Mouse (Mus musculus) heart, postnatal 25 days (tissue): ENCODE results near the gene Vwf. TPM values are rescaled to one million over a fixed set of nuclear protein-coding genes. Genes with fewer than 3 reads are reported as not detected.

Experiments used
- DNase-seq: peaks from one replicate; pipeline ENCODE4 v3.0.0; 2022; ENCODE audit warnings: low spot score
- intact Hi-C: fragments of 180-260 bp; cut with DNase I; formaldehyde crosslinking; loops from one replicate; pipeline ENCODE4 v1.15.1; 2025
- total RNA-seq, 2 experiments: library from RNA; stranded (reverse); gene quantifications; 2 replicates each; pipeline ENCODE4 v1.2.3; 2021

Gene Vwf
- total RNA-seq, 2 experiments from 2014 or later: 104 to 114 TPM

DNA sequence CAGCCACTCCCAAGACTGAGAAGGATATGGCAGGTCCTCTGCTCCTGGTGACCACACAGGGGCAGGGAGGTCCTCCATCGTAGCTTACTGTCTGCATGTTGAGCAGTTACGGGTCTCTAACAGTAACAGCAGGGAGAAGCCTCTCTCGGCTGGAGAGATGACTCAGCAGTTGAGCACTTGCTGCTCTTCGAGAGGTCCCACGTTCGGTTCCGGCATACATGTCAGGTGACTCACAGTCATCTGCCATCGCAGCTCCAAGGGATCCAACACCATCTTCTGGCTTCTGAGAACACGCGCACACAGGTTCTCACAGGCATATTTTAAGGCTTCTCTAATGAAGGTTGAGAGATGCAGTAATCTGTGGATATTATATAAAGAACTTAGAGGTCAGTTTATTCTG, 6.4 kb upstream of the Vwf start:
- no peak for DNase-seq
- intact Hi-C loops: no loop called here

DNA sequence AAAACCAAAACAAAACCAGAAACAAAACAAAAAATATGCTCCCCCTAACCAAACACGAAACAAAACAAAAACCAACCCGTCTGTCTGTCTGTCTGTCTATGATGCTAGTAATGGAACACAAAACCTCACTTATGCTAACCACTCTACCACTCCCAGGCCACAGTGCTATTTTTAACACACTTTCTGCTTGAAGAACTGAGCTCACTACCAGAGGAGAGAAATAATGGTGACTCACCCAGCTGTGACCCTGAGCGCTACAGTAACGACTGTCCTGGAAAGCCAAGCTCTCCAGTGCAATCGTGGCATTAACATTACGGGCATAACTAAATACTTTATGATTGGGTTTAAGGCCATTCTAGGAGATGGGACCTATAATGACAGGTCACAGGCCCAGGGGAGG, 5.7 kb upstream of the Vwf start:
- DNase-seq: no peak
- intact Hi-C loops: no loop called here

DNA sequence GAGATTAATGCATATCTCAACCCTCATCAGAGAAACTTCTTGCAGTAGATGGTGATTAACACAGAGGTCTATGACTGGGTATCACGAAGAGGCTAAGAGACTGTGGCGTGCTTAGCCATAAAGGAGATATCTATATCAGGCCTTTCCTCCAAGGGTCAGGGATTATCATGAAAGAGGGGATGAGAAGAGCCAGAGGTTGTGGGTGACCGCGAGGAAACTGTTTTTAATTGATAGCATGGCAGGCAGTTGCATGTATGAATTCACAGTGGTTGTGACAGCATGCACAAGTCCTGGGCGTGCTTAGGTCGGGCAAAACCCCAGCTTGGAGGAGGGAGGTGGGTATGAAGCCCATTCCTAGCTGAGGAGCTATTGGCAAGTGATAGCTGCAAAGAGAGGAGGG, 5.3 kb upstream of the Vwf start:
- intact Hi-C loops: no loop called here
- DNase-seq: no peak

DNA sequence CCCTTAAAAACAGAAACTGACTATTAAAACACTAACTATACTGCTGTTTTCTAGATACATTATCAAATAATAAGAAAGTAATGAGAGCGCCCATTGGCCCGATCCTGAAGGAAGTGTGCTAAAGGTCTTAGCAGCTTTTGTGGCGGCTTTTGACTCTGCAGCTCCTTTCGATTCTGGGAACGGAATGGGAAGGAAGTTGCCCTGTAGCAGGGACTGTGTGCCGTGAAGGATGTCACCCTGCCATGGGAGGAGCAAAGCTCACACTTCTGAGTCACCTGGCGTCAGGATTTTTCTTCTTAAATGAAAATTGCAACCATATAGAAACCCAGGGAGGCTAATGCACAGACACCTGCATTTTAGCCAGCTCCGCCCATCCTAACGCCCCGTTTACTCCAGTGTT, 1.8 kb downstream of the Vwf start:
- no peak for DNase-seq
- intact Hi-C loops: no loop called here

DNA sequence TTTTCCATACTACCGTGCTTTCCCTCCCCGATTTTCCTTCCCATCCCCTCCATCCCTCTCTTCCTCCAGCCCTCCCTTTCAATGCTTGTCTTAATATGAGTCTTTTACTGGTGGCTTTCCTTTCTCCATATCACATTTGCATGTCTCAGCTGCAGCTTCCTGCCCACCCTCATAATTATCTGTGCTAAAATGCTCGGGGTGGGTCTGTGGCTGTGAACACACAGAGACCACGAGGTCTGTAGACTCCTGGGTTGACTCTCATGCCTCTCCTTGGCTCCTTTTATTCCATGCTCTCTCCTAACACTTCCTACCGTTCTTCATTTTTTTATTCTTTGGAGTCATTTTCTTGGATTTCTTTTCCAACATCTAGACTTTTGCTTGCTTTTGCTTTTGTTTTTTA, 3.6 kb downstream of the Vwf start:
- intact Hi-C loops: no loop called here
- no peak for DNase-seq

DNA sequence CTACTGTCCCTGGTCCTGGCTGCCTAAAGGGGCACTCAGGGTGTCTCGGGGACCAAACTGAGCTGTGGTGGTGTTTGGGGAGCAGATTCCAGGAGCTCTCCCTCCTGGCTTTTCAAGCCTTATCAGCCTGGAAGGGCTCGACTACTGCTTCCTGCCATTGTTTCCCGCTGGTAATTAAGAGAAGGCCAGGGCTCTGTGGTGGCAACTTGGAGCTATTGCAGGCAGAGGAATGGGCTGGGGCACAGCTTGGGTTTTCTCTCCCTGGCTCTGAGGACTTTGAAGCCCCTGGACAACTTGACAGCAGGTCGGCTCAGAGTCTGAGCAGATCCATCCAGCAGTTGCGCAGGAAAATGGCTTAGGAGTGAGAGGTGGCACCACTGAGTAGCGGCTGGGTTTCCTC, 6.2 kb downstream of the Vwf start:
- no peak for DNase-seq
- intact Hi-C loops: no loop called here

DNA sequence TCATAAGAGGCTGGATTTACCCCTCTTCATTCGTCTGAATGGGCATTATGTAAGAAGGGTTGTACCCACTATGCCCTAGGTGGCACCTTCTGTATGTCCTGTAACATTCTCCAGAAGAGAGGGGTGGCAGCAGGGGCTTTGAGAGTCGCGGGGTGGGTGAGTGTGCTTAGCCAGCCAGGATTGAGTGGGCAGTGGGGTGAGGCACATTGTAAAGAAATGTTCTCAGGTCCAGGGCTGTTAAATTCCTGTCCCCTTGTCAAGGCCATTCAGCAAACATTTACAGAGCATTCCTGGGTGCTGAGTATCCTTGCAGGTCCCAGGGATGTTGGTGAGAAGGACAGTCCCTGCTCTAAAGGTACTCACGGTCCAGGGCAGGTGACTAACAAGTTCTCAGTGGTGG, 7.0 kb downstream of the Vwf start:
- DNase-seq: no peak
- intact Hi-C loops: no loop called here

DNA sequence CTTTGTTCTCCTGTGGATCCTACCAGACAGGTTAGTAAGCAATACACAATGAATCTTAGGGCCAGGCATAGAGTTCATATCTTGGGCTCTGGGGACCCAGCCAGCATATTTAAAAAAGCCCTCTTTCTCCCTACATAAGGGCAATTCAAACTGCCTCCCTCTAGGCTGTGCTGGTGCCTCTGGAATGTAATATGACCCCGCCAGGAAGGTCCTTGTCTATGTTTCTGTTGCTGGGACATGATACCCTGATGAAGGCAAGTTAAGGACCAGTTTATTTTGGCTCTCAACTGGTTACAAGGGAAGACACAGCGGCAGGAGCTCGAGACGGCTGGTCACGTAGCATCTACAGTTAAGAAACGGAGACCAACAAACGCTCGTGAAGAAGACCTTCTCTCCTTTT, 12.3 kb downstream of the Vwf start:
- no peak for DNase-seq
- intact Hi-C loops: no loop called here

DNA sequence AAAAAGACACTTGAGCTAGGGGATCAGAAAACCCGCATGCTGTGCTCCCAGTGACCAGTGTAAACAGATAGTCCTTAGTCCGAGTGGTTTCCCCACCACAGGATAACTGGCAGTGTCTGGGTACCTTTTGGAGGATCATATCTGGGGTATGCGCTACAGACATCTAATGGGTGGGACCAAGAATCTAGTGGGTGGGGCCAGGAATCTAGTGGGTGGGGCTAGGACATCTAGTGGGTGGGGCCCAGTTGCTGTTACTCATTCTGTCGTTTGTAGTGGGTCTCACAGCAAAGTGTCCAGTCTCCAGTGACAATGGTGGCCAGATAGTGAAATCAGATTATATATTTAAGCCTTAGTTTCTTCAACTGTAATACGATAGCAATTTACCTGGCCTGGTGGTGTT, 14.5 kb downstream of the Vwf start:
- intact Hi-C loops: no loop called here
- DNase-seq: no peak

DNA sequence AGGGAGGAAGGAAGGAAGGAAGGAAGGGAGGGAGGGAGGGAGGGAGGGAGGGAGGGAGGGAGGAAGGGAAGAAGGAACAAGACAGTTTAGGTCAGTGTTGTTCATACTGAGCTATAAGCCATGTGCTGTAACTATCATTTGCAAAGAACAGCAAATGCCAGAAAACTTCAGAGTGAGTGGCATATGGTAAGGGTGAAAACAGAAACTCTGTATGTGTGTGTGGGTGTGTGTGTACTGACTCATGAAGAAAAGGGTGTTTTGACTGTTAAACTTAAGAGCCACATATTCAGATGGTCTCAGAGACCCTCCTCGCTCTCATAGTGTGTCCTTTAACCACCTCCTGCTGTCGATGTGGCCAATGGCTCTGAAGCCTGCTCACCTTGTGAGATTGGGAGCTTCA, 14.9 kb downstream of the Vwf start:
- intact Hi-C loops: no loop called here
- DNase-seq: no peak

DNA sequence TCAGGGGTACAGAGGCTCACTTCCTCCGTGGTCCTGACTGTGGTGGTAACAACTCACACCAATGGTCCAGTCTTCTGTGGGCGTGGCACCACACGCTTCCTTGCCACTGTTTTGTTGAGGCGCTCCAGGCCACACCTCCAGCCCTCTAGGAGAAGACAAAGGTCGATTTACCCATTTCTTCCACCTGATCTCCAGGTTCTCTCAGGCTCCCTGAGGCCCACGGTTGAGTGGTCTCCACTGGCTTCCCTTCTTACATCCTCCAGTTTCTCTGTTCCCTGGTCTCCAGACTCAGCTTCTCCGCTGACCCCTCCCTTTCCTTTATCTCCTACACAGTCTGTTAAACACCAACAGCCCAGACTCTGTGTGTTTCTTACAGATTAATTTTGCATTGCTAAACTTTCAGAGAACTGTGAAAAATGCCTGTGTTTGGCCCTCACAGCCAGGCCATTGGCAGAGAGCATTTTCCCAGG, 18.3 kb downstream of the Vwf start:
- DNase-seq: no peak
- intact Hi-C loops: no loop called here

DNA sequence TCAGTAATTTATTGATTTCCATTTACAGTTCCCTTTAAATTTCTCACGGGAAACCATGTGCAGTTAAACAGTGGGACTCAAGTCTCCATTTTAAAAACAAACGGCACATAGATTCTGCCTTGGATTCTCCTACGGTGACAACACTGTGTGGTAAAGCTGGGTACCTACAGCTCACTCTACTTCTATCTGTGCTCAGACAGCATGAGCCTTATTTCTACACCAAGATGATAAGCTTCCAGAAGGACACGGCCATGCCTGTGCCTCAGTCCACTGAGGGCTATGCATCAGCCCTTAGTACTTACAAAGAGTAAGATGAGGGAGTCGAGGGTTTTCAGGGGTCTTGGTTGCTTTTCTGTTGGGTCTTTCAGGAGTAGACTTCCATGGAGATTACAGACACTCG, 18.8 kb downstream of the Vwf start:
- intact Hi-C loops: no loop called here
- DNase-seq: no peak

DNA sequence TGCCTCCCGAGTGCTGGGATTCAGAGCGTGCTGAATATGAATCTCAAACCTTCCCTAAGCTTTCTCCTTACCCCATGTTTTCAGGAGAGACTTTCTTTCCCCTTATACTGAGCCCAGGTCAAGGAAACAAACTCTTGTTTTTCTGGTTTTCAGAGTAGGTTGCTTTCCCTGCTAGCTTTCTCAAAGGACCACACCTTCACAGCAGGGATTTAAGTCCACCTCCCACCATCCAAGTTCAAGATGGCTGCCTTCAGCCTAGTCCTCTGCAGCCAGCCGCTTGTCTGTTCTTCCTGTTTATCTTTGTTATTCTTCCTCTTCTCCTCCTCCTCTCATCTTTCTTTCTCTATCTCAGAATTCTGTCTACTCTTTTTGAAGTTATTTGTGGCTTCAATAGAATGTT, 20.1 kb downstream of the Vwf start:
- intact Hi-C loops: no loop called here
- DNase-seq: no peak

DNA sequence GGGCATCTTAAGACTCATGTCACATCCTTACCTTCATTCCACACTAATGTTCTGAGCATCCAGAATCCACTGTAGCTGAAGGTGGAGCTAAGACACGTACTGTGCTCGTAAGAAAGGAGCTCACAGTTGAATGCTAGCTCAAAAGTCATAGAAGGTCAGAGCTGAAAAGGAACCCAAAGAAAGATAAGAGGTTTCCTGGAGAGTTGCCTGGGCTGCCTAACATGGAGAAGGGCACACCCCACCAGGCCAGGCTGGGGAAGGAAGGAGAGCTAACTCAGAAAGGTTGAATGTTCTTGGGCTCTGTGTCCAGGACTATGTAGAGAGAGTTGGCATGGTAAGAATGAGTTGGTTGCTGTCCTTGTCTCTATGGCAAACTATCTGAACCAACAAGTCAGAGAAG, 21.8 kb downstream of the Vwf start:
- intact Hi-C loops: no loop called here
- no peak for DNase-seq

DNA sequence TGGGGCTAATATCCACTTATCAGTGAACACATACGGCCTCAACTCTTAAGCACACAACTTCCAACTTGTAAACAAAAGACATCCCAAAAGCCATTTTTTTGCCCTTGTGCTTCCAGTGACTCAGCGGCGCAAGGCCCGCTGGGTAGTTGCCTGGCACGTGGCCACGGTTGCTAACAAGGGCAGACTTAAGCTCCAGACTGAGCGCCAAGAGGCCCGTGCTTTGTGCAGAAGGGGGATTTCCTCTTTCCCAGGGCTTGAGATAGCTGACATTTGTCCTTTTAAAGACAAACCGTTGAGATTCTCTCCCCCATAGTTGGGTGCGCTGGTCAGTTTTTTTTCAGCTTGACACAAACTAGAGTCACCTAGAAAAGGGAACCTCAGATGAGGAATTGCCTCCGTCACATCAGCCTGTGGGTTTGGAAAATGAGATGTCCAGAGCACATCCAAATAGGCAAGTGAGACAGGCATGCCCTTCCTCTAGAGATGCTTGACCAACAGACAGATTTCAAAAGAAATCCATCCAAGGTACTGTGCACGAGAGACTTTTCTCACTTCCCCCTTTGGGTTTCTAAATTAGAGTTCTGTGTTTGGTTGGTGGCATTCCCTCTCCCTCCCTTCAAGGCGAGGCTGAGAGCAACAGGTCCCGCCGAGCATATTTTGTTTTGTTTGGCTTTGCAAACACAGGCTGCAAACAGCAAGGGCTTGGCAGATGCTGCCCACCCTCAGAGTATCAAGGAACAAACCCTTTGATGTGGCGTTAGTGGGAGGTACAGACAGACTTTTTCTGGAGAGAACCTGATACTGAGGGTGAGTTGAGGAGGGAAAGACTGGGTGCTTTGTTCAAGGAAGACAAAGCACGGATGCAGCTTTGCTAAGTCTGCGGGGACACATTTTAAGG, 26.0 kb downstream of the Vwf start:
- intact Hi-C loops: no loop called here
- DNase-seq: peak; percentile 72

DNA sequence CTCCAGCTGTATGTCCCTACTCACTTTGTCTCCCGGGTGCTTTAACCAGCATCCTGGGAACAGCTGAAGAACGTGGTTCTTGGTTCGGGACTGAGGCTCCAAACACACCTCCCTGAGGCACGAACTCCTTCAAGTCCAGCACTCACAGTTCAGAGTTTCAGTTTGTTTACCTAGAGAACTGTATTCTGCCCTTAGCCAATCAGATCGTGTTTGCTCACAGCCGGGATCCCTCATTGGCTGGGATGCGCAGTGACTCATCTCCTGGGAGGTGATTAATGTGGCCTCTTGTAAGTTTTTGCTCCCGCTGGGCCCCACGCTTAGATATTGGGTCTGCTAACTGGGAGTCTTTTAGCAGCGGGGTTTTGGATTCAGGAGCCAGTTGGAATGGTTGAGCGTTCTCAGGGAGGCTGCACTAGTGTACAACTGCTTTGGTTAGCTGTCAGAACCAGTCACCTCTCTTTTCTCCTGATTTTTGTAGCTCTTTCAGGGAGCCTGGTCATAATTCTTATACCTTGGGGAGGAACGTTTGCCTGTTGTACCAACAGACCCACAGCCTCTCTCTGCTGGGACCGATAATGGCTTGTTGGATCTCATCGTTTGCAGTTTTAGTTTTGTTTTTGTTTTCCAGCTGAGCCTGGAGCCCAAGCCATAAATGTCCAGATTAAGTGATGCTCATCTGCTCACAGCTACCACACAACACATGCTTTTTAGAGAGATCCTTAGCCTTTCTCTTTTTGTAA, 26.8 kb downstream of the Vwf start:
- peak; percentile 74 for DNase-seq
- intact Hi-C loops: no loop called here

DNA sequence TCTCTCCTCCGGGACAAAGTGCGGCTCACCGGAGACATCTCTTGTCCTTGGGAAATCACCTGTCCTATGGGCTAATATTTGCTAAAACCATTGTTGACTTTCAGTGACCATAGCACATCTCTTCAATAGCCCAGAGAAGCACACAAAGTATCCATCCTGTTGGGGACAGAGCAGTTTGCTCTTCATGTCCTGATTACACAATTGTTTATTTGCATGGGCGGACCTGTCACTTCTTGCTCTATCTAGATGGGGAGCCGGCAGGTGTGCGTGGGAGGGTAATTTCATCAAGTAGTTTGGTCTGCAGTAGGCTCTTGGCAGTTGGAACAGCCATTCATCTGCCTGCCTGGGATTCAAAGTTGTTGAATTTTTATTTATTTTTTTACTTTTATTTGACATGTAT, 28.5 kb downstream of the Vwf start:
- DNase-seq: no peak
- intact Hi-C loops: no loop called here

DNA sequence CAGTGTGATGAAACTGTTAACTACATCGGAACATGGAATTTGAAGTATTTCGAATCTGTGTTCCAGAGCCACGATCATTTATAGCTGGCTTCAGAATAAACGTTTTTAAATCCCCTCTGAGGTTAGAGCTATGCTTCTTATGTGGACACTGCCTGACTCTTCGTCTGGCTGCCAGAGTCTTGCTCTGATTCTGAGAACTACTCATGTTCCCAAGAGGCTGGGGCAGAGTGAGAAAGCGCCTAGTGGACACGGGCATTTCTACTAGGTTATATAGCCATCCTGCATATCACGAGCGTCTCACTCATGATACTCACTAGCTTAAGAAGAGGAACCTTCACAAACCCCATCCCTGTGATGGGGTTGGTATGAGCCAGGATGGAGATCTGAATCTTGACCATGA, 30.7 kb downstream of the Vwf start:
- intact Hi-C loops: no loop called here
- DNase-seq: no peak

DNA sequence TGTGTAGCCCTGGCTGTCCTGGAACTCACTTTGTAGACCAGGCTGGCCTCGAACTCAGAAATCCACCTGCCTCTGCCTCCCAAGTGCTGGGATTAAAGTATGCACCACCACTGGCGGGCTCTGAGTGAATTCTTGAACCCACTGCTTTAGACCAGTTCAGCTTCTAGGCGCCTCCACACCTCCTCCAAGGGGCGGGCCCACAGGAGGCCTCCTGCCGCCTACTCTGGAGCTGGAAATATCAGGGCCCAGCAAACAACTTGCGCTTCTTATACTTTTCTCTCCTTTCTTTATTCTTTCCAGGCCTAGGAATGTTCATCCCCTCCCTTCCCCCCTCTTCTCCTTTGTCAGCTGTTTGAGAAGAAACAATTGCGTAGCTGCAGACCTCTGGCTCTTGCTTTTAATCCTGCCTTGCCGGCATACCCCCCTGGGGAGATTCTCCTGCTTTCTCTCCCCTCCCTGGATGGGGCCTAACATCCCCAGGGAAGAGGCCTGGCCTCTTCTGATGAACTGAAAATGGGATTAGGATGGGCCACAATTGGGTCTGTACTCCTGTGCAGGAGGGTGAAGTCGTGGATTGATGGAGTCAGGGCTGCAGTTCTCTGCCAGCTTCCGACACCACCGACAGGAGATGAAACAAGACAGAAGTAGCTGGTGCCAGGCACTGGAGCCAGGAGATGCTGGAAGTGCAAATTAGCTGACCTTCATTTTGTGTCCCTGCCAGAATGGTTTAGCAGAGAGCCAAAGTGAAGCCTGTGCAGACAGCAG, 31.5 kb downstream of the Vwf start:
- no peak for DNase-seq
- intact Hi-C loops: no loop called here

DNA sequence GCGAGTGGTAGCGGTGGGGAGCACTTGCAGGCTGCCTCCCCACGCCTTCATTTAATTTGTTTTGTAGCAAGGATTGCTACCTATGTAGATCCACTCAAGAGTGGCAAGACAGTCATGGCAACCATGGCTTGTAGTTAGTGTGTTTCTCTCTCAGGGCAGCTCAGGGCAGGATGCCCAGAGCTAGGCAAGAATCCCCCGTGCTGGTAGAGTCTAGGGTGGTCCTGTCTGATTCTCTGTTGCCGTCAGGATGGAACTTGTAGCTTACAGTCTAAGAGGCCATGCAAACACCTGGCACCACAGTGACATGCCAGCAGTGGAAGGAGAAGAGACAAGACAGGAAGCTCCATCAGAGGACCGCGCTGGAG, 32.1 kb downstream of the Vwf start:
- intact Hi-C loops: no loop called here
- no peak for DNase-seq

DNA sequence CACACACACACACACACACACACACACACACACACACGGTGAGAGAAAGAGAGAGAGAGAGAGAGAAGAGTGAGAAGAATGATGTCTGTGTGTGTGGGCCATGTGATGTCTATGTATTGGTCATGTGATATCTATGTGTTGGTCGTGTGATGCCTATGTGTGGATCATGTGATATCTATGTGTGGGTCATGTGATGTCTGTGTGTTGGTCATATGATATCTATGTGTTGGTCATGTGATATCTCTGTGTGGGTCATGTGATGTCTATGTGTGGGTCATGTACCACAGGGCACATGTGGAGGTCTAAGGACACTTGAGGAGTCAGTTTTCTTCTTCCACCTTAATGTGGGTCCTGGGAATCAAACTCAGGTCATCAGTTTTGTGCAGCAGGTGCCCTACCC, 33.3 kb downstream of the Vwf start:
- no peak for DNase-seq
- intact Hi-C loops: no loop called here
